Mouse (Mus musculus) gastrocnemius, adult 2 months (tissue): ENCODE measurements at regions not wholly inside any gene's neighbourhood (a gene's known extent, or its start where the extent isn't known, plus 50 kb on each side); places are given as distances from the start of the nearest gene placed in this dataset.
"Not testable (repeated sequence)": the region's sequence is repeated elsewhere in the genome, so short reads cannot be mapped to it uniquely, and the experiment has no call there.

Experiments used
- DNase-seq: peaks from one replicate; pipeline ENCODE4 v3.0.0; 2022
- H3K27ac ChIP-seq: fragments of 200-600 bp; 2 replicates; pipeline ENCODE4 v1.8.1; 2022; ENCODE audit warnings: mild to moderate bottlenecking
- H3K4me3 ChIP-seq: fragments of 200-600 bp; 2 replicates; pipeline ENCODE4 v1.8.1; 2022; ENCODE audit warnings: mild to moderate bottlenecking, moderate library complexity
- CTCF ChIP-seq: fragments of 200-600 bp; IDR thresholded peaks from 2 replicates; pipeline ENCODE4 v1.8.1; 2022; ENCODE audit warnings: antibody characterized with exemption, mild to moderate bottlenecking, moderate library complexity
- intact Hi-C: fragments of 180-260 bp; cut with DNase I; formaldehyde crosslinking; loops from one replicate; pipeline ENCODE4 v1.15.1; 2025

- intact Hi-C loops: no loop called here
- TF ChIP-seq CTCF: no peak
- DNase-seq: no peak
- no peak overlapping the region for H3K27ac ChIP-seq
- H3K4me3 ChIP-seq: no peak overlapping the region
Measured at GRCm38 (mm10) chr14:13055198-13055597, 229.4 kb upstream of the Synpr start.

DNA sequence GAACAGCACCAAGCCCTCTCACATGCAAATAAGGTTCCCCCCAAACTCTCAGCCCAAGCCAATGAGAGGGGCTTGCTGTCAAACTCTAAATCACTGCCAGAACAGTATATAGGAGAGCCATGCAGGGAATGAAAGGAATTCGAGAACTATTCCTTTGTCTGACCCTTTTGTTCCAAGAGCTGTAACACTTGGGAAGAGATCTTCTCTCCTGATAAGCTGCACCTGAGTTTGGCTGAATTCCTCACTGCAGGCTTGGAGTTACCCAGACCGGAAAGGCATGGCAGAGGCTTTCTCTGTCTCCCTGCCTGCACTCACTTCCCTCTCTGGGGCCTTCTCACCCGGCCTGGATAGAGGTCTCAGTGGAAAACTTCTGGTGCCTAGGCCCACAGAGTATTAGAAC lies 219.7 kb upstream of the Cadps start:
- intact Hi-C loops: loop anchor here (10.0 kb wide), 1 partner anchor 52 kb away; no protein-coding TSS in a partner anchor
- DNase-seq, H3K4me3 ChIP-seq, H3K27ac ChIP-seq: not testable (repeated sequence)

DNA sequence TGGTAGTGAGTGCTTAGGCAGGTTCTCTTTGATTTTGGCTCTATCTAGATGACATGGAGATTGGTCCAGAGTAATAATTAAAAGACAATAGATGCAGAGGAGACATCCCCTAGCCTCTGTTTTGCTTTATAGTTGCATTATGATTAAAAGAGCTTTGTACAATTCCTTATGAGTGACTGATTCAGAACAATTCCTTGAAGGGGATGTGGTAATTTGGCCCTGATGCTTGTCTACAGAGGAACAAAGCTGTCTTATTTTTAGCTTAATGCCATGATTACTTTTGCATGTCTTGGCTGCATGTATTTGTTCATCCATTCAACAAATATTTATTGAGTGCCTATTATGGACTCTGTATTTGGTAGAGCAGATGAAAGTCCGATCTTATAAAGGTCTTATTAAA lies 218.9 kb upstream of the Cadps start:
- no peak overlapping the region for H3K4me3 ChIP-seq
- TF ChIP-seq CTCF: no peak
- intact Hi-C loops: loop anchor here (10.0 kb wide), 1 partner anchor 53 kb away; no protein-coding TSS in a partner anchor

DNA sequence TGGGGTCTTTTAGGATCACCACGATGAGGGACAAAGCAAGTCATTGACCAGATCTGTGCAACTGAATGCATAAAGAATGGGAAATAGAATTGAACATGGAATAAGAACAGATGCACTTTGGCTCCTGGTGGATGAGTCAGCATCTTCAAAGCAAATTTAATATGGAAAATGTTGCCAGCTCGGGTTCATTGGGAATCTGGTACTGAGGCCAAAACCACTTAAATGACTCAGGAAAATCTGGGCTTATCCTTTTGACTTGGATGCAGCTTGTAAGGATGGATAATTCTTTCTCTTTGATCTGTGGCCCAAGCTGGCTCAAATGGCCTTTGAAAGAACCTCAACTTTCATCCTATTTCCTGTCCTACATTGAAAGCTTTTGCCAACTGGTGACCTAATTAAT lies 217.3 kb upstream of the Cadps start:
- intact Hi-C loops: loop anchor here (10.0 kb wide), 1 partner anchor 55 kb away; no protein-coding TSS in a partner anchor
- no peak for DNase-seq
- TF ChIP-seq CTCF: no peak
- no peak overlapping the region for H3K27ac ChIP-seq
- no peak overlapping the region for H3K4me3 ChIP-seq

More for the DNA sequence above, 218.9 kb upstream of the Cadps start:
- no peak for DNase-seq
- H3K27ac ChIP-seq: no peak overlapping the region

DNA sequence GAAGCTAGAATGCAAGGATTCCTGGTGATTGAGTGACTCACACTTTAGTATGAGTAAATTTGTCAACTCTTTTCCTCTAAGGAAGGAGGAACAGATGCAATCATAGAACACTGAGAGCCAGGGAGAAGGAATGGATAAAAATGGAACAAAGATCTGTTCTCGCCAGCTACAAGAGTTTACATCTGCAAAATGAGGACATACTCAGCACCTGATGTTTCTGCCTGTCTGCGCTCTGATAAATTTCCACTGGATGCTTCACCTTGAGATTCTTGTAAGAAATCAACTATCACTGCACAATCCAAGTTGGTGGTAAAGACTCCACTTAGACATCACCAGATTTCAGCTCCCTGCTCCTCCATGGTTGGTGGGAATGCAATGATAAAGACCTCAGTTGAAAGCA lies 214.5 kb upstream of the Cadps start:
- intact Hi-C loops: no loop called here
- no peak for TF ChIP-seq CTCF
- DNase-seq: no peak
- Histone ChIP-seq H3K27ac (no peak overlapping the region), H3K4me3 (no peak overlapping the region)

GRCm38 (mm10) chr14:13029794-13030193 lies 206.9 kb upstream of the Cadps start:
- intact Hi-C loops: no loop called here
- Histone ChIP-seq H3K4me3 (no peak overlapping the region), H3K27ac (no peak overlapping the region)
- DNase-seq: no peak
- TF ChIP-seq CTCF: no peak

GRCm38 (mm10) chr14:13022744-13023143 lies 199.9 kb upstream of the Cadps start:
- intact Hi-C loops: no loop called here
- H3K27ac ChIP-seq: no peak overlapping the region
- no peak overlapping the region for H3K4me3 ChIP-seq
- no peak for TF ChIP-seq CTCF
- DNase-seq: no peak

- TF ChIP-seq CTCF: no peak
- DNase-seq: no peak
- no peak overlapping the region for H3K4me3 ChIP-seq
- intact Hi-C loops: no loop called here
- H3K27ac ChIP-seq: no peak overlapping the region
Measured at GRCm38 (mm10) chr14:13011099-13011498, 188.2 kb upstream of the Cadps start.

DNA sequence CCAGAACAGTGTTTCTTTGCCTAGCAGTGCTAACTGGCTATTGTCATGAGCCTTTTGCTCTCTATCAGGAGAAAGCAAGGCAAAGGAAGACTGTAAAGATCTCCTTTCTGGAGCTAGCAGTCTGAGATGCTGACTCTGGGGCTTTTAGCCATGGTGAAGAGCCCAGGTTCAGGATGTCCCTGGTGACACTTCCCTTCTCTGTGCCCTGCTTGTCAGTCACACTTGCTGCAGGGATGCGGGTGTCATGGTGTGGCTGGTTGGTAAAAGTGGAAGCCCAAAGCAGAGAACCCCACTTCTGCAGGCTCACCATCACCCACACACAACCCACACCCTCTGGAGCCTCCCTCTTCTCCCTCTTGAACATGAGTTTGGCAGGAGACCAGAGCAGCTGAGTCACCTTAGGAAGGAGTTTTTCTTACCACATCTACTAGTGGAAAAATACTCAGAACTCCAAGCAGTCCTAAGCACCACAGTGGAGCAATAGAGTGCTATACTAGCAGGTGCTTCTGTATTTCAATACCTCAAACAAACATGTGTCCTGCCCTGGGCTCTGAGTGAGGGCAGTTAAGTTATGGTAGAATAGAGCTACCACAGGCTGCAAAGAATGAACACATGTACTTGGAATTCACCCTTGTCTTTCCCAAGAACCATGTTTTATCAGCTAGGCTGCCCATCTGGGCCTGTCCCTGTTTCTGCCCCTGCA lies 178.3 kb upstream of the Cadps start:
- Histone ChIP-seq H3K4me3 (no peak overlapping the region), H3K27ac (no peak overlapping the region)
- DNase-seq: no peak
- intact Hi-C loops: no loop called here
- TF ChIP-seq CTCF: no peak

GRCm38 (mm10) chr14:12979416-12979815 lies 156.5 kb upstream of the Cadps start:
- TF ChIP-seq CTCF: no peak
- H3K4me3 ChIP-seq: no peak overlapping the region
- intact Hi-C loops: no loop called here
- peak; percentile 17 for DNase-seq
- no peak overlapping the region for H3K27ac ChIP-seq

GRCm38 (mm10) chr14:12966441-12966840 lies 143.6 kb upstream of the Cadps start:
- no peak for DNase-seq
- no peak for TF ChIP-seq CTCF
- intact Hi-C loops: no loop called here
- H3K27ac ChIP-seq: no peak overlapping the region
- H3K4me3 ChIP-seq: no peak overlapping the region

- DNase-seq, H3K4me3 ChIP-seq, H3K27ac ChIP-seq, intact Hi-C loops: not testable (repeated sequence)
Measured at GRCm38 (mm10) chr14:12957896-12958295, 135.0 kb upstream of the Cadps start.

GRCm38 (mm10) chr14:12950922-12951321 lies 128.0 kb upstream of the Cadps start:
- intact Hi-C loops: no loop called here
- no peak for DNase-seq
- no peak overlapping the region for H3K4me3 ChIP-seq
- no peak for TF ChIP-seq CTCF
- H3K27ac ChIP-seq: no peak overlapping the region

DNA sequence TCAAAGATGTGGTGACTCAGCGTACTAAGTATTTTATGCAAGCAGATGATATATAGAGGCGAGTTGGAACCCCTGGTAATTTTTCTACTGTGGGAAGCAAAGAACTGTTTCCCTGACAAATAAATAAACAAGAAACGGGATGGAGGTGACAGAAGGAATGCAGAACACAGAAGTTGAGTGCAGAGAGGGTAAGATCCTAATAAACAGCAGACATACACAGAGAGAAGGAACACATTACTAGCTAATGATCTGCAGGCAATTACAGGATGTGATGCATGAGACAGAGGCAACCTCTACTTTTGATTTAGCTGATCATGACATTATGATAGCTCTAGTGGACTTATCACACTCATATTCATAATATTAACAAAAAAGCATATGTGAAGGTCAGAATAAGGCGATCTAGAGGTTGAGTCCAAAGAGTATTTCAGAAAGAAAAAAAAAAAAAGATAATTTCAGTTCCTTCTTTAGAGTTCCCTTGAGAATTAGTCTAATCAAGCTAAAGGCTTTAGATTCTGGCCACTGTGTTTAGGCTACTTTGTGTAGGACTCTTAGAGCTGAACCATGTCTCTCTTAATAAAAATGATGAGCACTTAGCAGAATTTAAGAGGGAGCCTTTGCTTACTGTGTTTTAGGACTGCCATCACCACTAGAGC lies 115.9 kb upstream of the Cadps start:
- H3K27ac ChIP-seq: no peak overlapping the region
- no peak overlapping the region for H3K4me3 ChIP-seq
- intact Hi-C loops: no loop called here
- TF ChIP-seq CTCF: no peak
- no peak for DNase-seq
